Mouse (Mus musculus): ENCODE data around the gene Tor4a.

GRCm38 (mm10) chr2:25236614-25237013 lies 39.9 kb upstream of the Tor4a start, which contains the start of gene Rnf224:
- TF ChIP-seq CTCF (IDR thresholded peaks at IDR 0.05; ENCODE audit: insufficient read depth, low read length) (no peak), POLR2A (IDR thresholded peaks at IDR 0.05; ENCODE audit: borderline replicate concordance, extremely low read depth, low read depth, low read length) (no peak)
